Mouse (Mus musculus) left cerebral cortex, adult 8-10 months (tissue): ENCODE results near the gene Irgm2. TPM values are rescaled to one million over a fixed set of nuclear protein-coding genes. Genes with fewer than 3 reads are reported as not detected.
A peak's percentile ranks its signal among the peaks of the same experiment; 100 is the strongest.
"Not testable (repeated sequence)": the region's sequence is repeated elsewhere in the genome, so short reads cannot be mapped to it uniquely, and the experiment has no call there.

ENCODE experiments used
- DNase-seq, 2 experiments: peaks; one replicate each; pipeline ENCODE4 v3.0.0; 2022; ENCODE audit warnings: low spot score in 2 of 2
- total RNA-seq, 4 experiments: library from RNA; stranded (reverse); gene quantifications; 2 replicates each; pipeline ENCODE4 v1.2.4; 2022

Gene Irgm2
- total RNA-seq, 4 experiments from 2014 or later = 2.0 to 3.3 (median 2.7) TPM

DNA sequence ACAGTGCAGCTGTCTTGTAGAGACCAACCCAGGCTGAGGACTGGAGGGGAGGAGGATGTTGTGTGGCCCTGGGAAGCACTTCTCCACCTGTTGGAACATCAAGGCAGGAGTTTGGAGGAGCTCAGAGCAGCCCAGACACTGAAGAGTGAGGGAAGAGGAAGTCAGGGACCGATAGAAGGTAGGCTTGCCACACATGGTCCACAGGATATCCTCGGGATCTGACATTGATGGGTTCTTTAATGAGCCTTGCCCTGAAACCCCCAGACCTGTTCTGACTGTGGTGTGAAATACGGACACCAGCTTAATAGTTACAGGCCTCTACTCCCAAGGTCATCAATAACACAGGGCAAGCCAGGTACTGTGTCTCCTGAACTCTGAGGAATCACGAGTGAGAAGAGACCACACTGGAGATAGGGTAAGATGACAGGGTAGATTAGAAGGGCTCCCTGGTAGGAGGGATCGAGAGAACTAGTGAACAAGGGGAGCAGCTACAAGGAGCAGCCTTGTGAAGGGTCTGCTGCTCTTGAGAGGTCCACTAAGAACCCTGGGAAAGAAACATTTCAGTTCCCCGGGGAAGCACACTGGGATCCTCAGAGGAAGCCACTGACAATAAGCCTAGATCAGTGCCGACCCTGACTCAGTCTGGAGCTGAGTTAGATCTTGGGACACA is 14.4 kb downstream of the Irgm2 start:
- DNase-seq = no peak

- DNase-seq = peak; percentile 10 to 27
These were observed 15.1 kb downstream of the Irgm2 start for GRCm38 (mm10) chr11:58214391-58215048.

DNA sequence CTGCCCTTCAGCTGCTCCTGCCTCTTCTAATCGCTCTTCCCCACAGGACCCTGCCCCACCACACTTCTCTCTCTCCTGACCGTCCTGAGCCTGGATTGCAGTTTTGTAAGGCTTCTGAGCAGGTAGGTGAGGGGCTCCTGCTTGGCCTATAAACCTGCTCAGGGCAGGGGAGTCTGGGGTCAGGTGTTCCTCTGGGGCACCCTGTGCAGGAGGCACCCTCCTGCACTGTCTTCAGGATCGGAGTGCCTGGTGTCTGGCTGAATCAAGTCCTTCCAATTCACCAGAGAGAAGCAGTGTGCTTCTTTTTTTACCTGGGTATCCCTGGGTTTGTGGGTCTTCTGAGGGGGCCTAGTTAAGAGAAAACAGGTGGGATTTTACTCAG is 15.6 kb downstream of the Irgm2 start:
- DNase-seq = not testable (repeated sequence)

GRCm38 (mm10) chr11:58215814-58216213 is 16.4 kb downstream of the Irgm2 start:
- DNase-seq = no peak

DNA sequence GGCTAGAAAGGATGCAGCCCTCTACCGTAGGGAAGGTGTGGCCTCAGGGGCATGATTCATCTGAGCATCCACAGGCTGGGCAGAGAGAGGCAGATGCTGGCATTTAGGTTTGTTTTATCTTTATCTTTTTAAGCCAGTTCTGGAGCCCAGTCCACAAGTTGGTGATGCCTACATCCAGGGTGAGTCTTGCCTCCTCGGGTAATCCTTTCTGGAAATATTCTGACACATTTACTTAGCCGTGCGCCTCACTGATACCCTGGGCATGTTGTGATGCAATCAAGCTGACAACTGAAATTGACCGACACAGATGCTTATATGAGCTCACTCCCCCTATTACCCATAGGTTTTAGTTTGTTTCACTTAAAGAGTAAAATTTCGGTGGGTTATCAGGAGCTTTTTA is 17.4 kb downstream of the Irgm2 start:
- DNase-seq = no peak

GRCm38 (mm10) chr11:58223751-58224150 is 24.3 kb downstream of the Irgm2 start:
- no peak for DNase-seq

DNA sequence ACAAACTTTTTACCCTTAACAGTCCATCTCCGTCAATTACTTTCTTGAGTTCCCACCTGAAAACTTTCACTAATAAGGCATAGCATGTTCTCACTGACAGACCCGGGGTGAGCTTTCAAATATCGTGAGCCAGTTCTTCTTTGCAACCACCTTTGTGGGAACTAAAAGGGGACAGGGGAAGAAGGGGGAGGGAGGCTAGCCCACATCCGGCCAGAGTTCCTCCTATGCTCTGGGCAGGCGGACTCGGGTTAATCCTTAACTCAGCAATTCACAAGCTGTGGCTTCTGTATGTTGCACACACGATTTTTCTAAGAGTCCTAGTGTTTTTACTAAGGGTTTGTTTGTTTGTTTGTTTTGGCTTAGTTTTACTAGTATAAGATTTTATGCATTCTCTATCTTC is 24.9 kb downstream of the Irgm2 start:
- no peak for DNase-seq

GRCm38 (mm10) chr11:58224872-58225271 is 25.5 kb downstream of the Irgm2 start:
- not testable (repeated sequence) for DNase-seq

- DNase-seq = peak; percentile 15 to 57
These were observed 26.2 kb downstream of the Irgm2 start for GRCm38 (mm10) chr11:58225655-58226054.

DNA sequence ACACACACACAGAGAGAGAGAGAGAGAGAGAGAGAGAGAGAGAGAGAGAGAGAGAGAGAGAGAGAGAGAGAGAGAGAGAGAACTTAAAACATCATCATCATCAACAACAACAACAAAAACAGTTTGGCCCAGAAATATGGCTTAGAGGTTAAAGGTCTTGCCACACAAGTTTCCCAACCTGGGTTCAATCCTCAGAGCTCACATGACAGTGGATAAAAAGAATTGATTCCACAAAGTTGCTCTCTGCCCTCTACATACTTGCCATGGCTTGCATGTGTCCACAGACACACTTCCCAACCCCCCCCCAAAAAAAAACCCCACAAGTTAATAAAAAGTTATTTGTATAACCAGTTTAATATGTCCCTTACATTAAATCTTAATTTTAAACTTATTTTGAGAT is 27.0 kb downstream of the Irgm2 start:
- DNase-seq = no peak

- not testable (repeated sequence) for DNase-seq
These were observed 28.6 kb downstream of the Irgm2 start for GRCm38 (mm10) chr11:58228021-58228420.

- no peak for DNase-seq
These were observed 31.0 kb downstream of the Irgm2 start for GRCm38 (mm10) chr11:58230396-58230910.

DNA sequence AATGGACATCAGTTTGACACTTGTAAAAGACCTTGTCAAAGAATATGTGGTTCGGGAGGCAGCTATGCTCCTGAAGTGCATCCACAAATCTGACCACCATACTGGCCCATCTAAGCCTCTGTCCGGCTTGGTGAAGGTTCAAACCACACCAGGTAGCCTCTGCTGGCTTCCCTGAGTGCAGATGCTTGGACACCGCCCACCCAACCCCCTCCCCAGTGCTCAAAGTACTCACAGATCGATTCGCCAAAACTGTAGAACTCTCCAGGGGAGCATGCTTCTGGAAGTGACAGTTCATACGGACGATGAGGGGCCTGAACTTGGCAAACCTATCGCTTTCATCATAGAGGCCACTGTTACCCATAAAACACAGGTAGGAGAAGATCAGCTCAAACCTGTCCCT is 31.7 kb downstream of the Irgm2 start:
- no peak for DNase-seq

DNA sequence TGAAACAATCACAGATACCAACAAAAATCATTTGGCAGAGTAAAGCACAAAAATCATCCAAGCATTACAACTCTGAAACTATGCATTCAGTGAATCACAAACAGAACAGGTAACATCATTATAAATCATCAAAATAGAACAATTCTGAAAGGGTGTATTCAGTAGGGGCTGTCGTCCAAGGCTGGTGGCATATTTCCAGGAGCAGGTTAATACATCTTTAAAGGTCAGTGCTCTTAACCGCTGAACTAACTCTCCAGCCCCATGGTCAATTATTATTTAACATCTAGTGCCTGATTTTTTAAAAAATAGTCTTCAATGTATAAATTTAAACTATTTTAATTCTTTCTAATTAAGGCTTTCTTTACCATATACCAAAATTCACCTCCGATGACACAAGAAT is 35.1 kb downstream of the Irgm2 start:
- DNase-seq = not testable (repeated sequence)

- no peak for DNase-seq
These were observed 35.7 kb downstream of the Irgm2 start for GRCm38 (mm10) chr11:58235152-58235551.

GRCm38 (mm10) chr11:58238840-58239791 is 39.7 kb downstream of the Irgm2 start:
- no peak for DNase-seq

DNA sequence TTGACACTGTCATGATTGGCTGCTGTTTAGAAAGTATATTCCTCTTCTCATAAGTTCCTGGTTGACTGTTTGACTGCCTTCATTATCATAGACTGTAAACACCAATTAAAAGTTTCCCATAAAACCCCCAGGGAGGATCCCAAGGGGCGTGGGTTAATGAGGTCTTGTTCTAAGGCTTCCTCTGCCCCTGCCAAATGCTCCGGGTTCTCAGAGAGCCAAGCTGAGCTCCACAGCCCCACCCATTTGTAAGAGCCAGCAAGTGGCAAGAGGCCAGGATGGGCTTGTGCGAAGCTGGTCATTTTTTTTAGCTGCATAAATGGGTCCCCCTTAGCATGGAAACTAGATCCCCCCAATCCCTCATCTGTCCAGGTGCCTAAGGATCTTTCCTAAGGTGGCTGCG is 47.9 kb downstream of the Irgm2 start:
- no peak for DNase-seq

DNA sequence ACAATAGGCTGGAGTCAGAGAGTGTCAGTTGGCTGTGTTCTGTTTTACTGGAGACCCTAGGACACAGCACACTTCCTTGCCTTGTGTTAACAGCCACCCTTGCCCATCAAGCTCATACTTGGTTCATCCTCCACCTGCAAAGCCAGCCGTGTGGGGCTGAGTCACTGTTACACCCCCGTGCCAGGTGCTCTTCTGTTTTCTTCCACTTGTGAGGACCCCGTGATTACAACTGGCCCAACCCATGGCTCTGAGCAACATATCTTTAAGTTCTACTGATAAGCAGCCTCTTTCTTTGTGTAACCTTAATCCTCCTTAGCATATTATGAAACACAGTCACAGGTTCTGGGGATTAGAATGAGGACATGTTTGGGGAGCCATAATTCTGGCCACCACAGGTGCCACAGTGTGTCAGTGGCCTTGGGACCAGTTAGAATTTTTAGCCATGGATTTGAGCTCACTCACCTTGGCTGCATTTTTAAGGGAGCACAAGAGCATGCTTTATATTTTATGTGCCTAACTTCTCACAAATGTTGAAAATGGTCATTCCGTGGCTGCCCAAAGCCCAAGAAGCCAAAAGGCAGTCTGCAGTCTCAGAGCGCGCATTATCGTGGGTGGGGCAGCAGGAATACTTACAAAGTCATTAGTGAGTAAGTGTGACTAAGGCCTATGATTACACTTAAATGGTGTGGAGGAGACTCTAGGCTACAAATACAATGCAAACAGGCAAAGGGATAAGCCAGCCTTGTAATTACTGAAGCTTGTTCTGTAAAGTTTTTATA is 50.0 kb downstream of the Irgm2 start:
- no peak for DNase-seq

DNA sequence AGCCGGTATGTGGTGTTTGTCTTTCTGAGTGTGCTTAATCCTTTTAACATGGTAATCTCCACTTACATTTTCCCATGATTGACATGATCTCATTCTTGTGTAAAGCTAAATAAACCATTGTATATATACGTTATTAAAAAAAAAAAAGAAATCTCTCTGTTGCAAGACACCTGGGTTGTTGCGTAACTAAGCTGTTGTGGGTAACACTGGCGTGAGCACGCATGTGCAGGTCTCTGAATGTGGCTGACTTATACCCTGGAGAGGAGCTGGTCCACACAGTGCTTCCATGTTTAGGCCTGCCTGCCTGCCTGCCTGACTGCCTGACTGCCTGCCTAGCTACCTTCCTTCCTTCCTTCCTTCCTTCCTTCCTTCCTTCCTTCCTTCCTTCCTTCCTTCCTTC is 51.1 kb downstream of the Irgm2 start:
- no peak for DNase-seq

DNA sequence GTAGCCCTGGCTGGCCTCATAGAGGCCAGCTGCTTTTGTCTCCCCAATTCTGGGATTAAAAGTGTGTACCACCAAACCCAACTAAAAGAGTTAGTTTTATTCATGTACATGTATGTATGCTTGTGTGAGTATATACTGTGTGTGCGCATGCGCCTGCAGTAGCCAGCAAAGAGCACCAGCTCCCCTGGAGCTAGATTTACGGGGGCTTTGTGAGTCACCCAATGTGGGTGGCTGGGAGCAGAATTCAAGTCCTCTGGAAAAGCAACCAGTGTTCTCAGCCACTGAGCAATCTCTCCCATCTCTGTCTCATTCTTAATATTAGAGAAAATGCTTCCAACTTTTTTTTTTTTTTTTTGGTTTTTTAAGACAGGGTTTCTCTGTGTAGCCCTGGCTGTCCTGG is 55.0 kb downstream of the Irgm2 start:
- peak in 1 of 2 experiments; percentile 25 for DNase-seq

- DNase-seq = no peak
These were observed 58.4 kb downstream of the Irgm2 start for GRCm38 (mm10) chr11:58257816-58258215.
